Mouse (Mus musculus) E14TG2a.4 (cell line): ENCODE data around the gene Cdc6.

Source experiments
- CTCF ChIP-seq: conservative IDR thresholded peaks from 2 replicates; pipeline ENCODE4 v1.5.1; 2014; ENCODE audit warnings: low read length
- NANOG ChIP-seq: IDR thresholded peaks from 2 replicates; pipeline ENCODE4 v1.6.1; 2014; ENCODE audit warnings: borderline replicate concordance, low read length, mixed read lengths
- POU5F1 ChIP-seq: IDR thresholded peaks from 2 replicates; pipeline ENCODE4 v1.6.1; 2014; ENCODE audit warnings: low read length, borderline replicate concordance

DNA sequence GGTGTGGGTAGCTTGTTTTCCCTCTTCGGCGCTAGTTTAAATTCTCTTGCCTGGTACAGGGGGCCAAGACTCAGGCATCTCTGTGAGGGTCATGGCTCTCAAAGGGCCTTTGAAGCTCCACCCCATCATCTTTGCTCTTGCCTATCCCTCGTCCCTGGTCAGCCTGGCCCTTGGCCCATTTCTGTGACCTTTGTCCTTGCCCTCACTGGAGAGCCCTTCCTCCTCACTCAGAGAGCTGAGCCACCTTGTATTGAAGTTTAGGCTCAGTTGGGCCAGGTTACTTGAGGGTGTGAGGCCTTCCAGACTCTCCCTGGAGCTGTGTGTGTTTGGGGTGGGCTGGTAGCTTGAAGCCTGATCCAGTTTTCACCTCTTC lies 38.0 kb downstream of the Cdc6 start:
- TF ChIP-seq CTCF = no peak
- no peak for TF ChIP-seq NANOG
- no peak for TF ChIP-seq POU5F1
